Mouse (Mus musculus) limb, embryonic 12.5 days (tissue): ENCODE data around the gene Taf10. TPM values are rescaled to one million over a fixed set of nuclear protein-coding genes. Genes with fewer than 3 reads are reported as not detected.
A peak's percentile ranks its signal among the peaks of the same experiment; 100 is the strongest.
"Not testable (repeated sequence)": the region's sequence is repeated elsewhere in the genome, so short reads cannot be mapped to it uniquely, and the experiment has no call there.

Source experiments
- ATAC-seq: fragments of 200-750 bp; cut with Nextera tagmentation; 2 replicates; pipeline ENCODE4 v1.8.0; 2017; ENCODE audit warnings: low read depth, moderate TSS enrichment; ENCODE audit not compliant: insufficient number of reproducible peaks, insufficient read depth, low FRiP score, low TSS enrichment
- H3K27ac ChIP-seq: fragments of 300-500 bp; sonication (generic); 2 replicates; pipeline ENCODE4 v1.5.1; 2016; ENCODE audit warnings: mild to moderate bottlenecking, moderate library complexity
- H3K27me3 ChIP-seq: fragments of 300-500 bp; sonication (generic); 2 replicates; pipeline ENCODE4 v1.6.1; 2016; ENCODE audit warnings: mild to moderate bottlenecking, moderate library complexity
- H3K36me3 ChIP-seq: fragments of 300-500 bp; sonication (generic); 2 replicates; pipeline ENCODE4 v1.6.1; 2016; ENCODE audit warnings: mild to moderate bottlenecking, moderate library complexity
- H3K4me1 ChIP-seq: fragments of 300-500 bp; sonication (generic); replicated peaks from 2 replicates; pipeline ENCODE4 v1.6.1; 2016
- H3K4me2 ChIP-seq: fragments of 300-500 bp; sonication (generic); 2 replicates; pipeline ENCODE4 v1.6.1; 2016; ENCODE audit warnings: mild to moderate bottlenecking, moderate library complexity
- H3K4me3 ChIP-seq: fragments of 300-500 bp; sonication (generic); replicated peaks from 2 replicates; pipeline ENCODE4 v1.5.1; 2016; ENCODE audit warnings: mild to moderate bottlenecking
- H3K9ac ChIP-seq: fragments of 300-500 bp; sonication (generic); replicated peaks from 2 replicates; pipeline ENCODE4 v1.6.1; 2016; ENCODE audit warnings: mild to moderate bottlenecking, moderate library complexity
- H3K9me3 ChIP-seq: fragments of 300-500 bp; sonication (generic); 2 replicates; pipeline ENCODE4 v1.6.1; 2016; ENCODE audit warnings: mild to moderate bottlenecking, moderate library complexity
- WGBS: fragments of 180-500 bp; shearing (Covaris S2); methylation state at CpG from one replicate; pipeline ENCODE4 v1.1.7; 2016; 5-methylcytosine and 5-hydroxymethylcytosine counted together
- polyA plus RNA-seq: library from polyadenylated mRNA; unstranded; fragments of >200 nt; fragmentation: Nextera tagmentation; extraction: Ambion mirVana; gene quantifications from 2 replicates; pipeline ENCODE4 v1.2.1, GENCODE M21; 2016

Taf10 gene
- polyA plus RNA-seq, 1 experiment from 2014 or later = 170 TPM

- peaks cover 68% of the 10 kb centered on the region for H3K36me3 ChIP-seq
- peak; percentile 2; the same call in 1 of the 2 replicates for ATAC-seq
- peaks cover 7% of the 10 kb centered on the region for H3K4me1 ChIP-seq
- no peak overlapping the region for H3K4me3 ChIP-seq
- H3K27ac ChIP-seq = no peak overlapping the region
- H3K9ac ChIP-seq = no peak overlapping the region; the same call in 1 of the 2 replicates
- H3K9me3 ChIP-seq = no peaks in the 10 kb centered on the region
- WGBS = 98% methylated on average over 2 of the region's 2 CpGs
- no peaks in the 10 kb centered on the region for H3K27me3 ChIP-seq
- no peak overlapping the region for H3K4me2 ChIP-seq
Observed at GRCm38 (mm10) chr7:105752716-105753115, 8.6 kb upstream of the Taf10 start.

GRCm38 (mm10) chr7:105751491-105752433 is 7.6 kb upstream of the Taf10 start, which contains the start of gene Tpp1:
Gene Tpp1, minus strand, starts transcription at chr7:105752235.
- 22% methylated on average over 20 of the region's 20 CpGs for WGBS
- peaks cover 67% of the 10 kb centered on the region for H3K36me3 ChIP-seq
- H3K27ac ChIP-seq = no peak within 1 kb of the TSS
- H3K9ac ChIP-seq = peak within 1 kb of the TSS; percentile 64
- peak; percentile 82 for ATAC-seq
- H3K4me1 ChIP-seq = peaks cover 7% of the 10 kb centered on the region
- peak within 1 kb of the TSS; percentile 76 for H3K4me2 ChIP-seq
- H3K27me3 ChIP-seq = no peaks in the 10 kb centered on the region
- no peaks in the 10 kb centered on the region for H3K9me3 ChIP-seq
- H3K4me3 ChIP-seq = peak within 1 kb of the TSS; percentile 56

GRCm38 (mm10) chr7:105747776-105748175 is 3.6 kb upstream of the Taf10 start:
- Histone ChIP-seq H3K4me2 (no peak overlapping the region), H3K9ac (no peak overlapping the region), H3K27me3 (no peaks in the 10 kb centered on the region), H3K36me3 (peaks cover 39% of the 10 kb centered on the region), H3K27ac (no peak overlapping the region), H3K4me3 (no peak overlapping the region), H3K9me3 (no peaks in the 10 kb centered on the region), H3K4me1 (peaks cover 19% of the 10 kb centered on the region)
- WGBS = 86% methylated on average over 2 of the region's 2 CpGs
- no peak for ATAC-seq

- Histone ChIP-seq H3K9ac (peak overlapping the region; percentile 91), H3K4me2 (peak overlapping the region; percentile 85), H3K27ac (peak overlapping the region; percentile 76; the same call in 1 of the 2 replicates), H3K4me1 (peaks cover 24% of the 10 kb centered on the region), H3K4me3 (peak overlapping the region; percentile 98), H3K36me3 (peaks cover 58% of the 10 kb centered on the region)
- not testable (repeated sequence) for H3K9me3 ChIP-seq, H3K27me3 ChIP-seq, ATAC-seq
- WGBS = 37% methylated on average over 20 of the region's 20 CpGs
Observed at GRCm38 (mm10) chr7:105743246-105743925, 775 bp downstream of the Taf10 start.

- 82% methylated on average over 7 of the region's 7 CpGs for WGBS
- not testable (repeated sequence) for H3K27me3 ChIP-seq, H3K27ac ChIP-seq, H3K9ac ChIP-seq, ATAC-seq, H3K9me3 ChIP-seq
- H3K4me1 ChIP-seq = peaks cover 31% of the 10 kb centered on the region
- peaks cover 51% of the 10 kb centered on the region for H3K36me3 ChIP-seq
- H3K4me3 ChIP-seq = peak overlapping the region; percentile 98
- H3K4me2 ChIP-seq = peak overlapping the region; percentile 85
Observed at GRCm38 (mm10) chr7:105742539-105743215, 1.5 kb downstream of the Taf10 start.

- ATAC-seq = no peak
- 90% methylated on average over 9 of the region's 9 CpGs for WGBS
- H3K27ac ChIP-seq = no peak overlapping the region
- no peaks in the 10 kb centered on the region for H3K27me3 ChIP-seq
- H3K9me3 ChIP-seq = no peaks in the 10 kb centered on the region
- no peak overlapping the region for H3K9ac ChIP-seq
- H3K36me3 ChIP-seq = peaks cover 46% of the 10 kb centered on the region
- H3K4me2 ChIP-seq = no peak overlapping the region
- H3K4me1 ChIP-seq = peaks cover 34% of the 10 kb centered on the region
- H3K4me3 ChIP-seq = no peak overlapping the region
Observed at GRCm38 (mm10) chr7:105741978-105742377, 2.2 kb downstream of the Taf10 start.

- Histone ChIP-seq H3K4me2 (no peak overlapping the region), H3K27me3 (no peaks in the 10 kb centered on the region), H3K4me3 (no peak overlapping the region), H3K9ac (no peak overlapping the region), H3K27ac (no peak overlapping the region), H3K4me1 (peaks cover 34% of the 10 kb centered on the region), H3K9me3 (no peaks in the 10 kb centered on the region), H3K36me3 (peaks cover 36% of the 10 kb centered on the region)
- no peak for ATAC-seq
- WGBS = 87% methylated on average over 6 of the region's 6 CpGs
Observed at GRCm38 (mm10) chr7:105740851-105741250, 3.3 kb downstream of the Taf10 start.

GRCm38 (mm10) chr7:105740089-105740795 is 3.9 kb downstream of the Taf10 start:
- H3K27ac ChIP-seq = peak overlapping the region; percentile 45; the same call in 1 of the 2 replicates
- peaks cover 40% of the 10 kb centered on the region for H3K4me1 ChIP-seq
- H3K36me3 ChIP-seq = peaks cover 36% of the 10 kb centered on the region
- no peaks in the 10 kb centered on the region for H3K9me3 ChIP-seq
- H3K4me3 ChIP-seq = no peak overlapping the region
- H3K9ac ChIP-seq = no peak overlapping the region
- no peak overlapping the region for H3K4me2 ChIP-seq
- no peak for ATAC-seq
- 91% methylated on average over 13 of the region's 13 CpGs for WGBS
- H3K27me3 ChIP-seq = no peaks in the 10 kb centered on the region

GRCm38 (mm10) chr7:105738948-105739347 is 5.2 kb downstream of the Taf10 start:
- 14% methylated on average over 3 of the region's 3 CpGs for WGBS
- H3K4me1 ChIP-seq = peaks cover 43% of the 10 kb centered on the region
- no peaks in the 10 kb centered on the region for H3K9me3 ChIP-seq
- peak overlapping the region; percentile 82 for H3K27ac ChIP-seq
- H3K27me3 ChIP-seq = no peaks in the 10 kb centered on the region
- H3K9ac ChIP-seq = no peak overlapping the region
- no peak for ATAC-seq
- peaks cover 46% of the 10 kb centered on the region for H3K36me3 ChIP-seq
- peak overlapping the region; percentile 80 for H3K4me2 ChIP-seq
- H3K4me3 ChIP-seq = 0 out of 2 replicates have a peak overlapping the region, but pooled peaks have one; percentile 13

GRCm38 (mm10) chr7:105738286-105738685 is 5.9 kb downstream of the Taf10 start:
- Histone ChIP-seq H3K9me3 (no peaks in the 10 kb centered on the region), H3K27ac (peak overlapping the region; percentile 82; the same call in 1 of the 2 replicates), H3K36me3 (peaks cover 53% of the 10 kb centered on the region), H3K4me3 (no peak overlapping the region), H3K27me3 (no peaks in the 10 kb centered on the region), H3K4me1 (peaks cover 38% of the 10 kb centered on the region), H3K4me2 (peak overlapping the region; percentile 80), H3K9ac (no peak overlapping the region; the same call in 1 of the 2 replicates)
- WGBS = 82% methylated on average over 2 of the region's 2 CpGs
- no peak for ATAC-seq
